Mouse (Mus musculus): ENCODE measurements around the gene Mesp2.

The Mesp2 gene

DNA sequence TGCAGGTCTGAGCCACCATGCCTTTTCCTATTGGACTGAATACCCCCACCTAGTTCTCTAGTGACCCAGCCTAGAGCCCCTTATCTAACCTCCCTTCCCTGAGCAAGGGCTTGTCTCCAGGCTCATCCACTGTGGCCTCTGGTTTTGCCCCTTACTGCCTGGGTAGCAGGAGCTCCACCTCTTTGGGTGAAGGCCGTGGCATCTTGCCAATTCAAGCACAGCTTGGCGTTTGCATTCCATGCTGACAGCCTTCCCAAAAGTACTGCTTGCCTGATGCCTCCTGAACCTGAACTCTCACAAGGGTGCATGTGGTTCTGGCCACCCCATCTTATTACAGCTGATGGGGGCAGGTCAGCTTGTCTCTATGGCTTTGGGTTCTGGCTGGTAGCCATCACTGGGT lies 6.6 kb upstream of the Mesp2 start:
- DNase-seq (ENCODE audit: low spot score in 2 of 2), result no peak

DNA sequence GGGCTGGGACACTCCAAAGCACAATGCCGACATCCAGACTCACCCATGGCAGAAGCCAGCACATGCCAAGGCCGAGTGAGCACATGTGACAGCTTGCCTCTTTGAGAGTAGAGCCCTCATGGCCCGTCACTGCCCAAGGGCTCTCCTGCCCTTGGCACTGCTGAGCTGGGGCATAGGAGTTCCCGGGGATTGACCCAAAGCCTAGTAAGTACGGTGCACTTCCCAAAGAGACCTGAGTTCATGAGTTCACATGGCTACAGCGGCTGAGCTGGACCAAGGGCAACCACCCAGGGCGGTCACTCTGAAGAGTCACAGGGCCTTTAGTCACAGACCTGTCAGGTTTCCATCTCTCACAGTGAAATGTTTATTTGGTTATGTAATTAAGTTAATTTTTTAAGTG lies 2.0 kb upstream of the Mesp2 start:
- DNase-seq (ENCODE audit: low spot score in 2 of 2), result no peak

DNA sequence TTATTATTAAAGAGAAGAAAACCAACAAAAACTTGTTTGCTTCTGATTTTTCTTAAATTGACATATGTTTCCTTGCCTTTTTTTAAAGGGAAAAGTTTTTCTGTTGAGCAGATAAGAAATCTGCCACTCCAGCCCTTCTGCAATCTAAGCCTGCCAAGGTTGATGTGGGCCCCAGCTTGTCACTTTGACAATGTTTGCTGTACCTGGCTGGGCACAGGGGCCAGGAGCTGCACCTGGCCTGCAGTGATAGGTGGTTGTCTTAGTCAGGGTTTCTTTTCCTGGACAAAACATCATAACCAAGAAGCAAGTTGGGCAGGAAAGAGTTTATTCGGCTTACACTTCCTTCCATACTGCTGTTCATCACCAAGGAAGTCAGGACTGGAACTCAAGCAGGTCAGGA lies 2.9 kb downstream of the Mesp2 start:
- no peak for DNase-seq (ENCODE audit: low spot score in 2 of 2)

DNA sequence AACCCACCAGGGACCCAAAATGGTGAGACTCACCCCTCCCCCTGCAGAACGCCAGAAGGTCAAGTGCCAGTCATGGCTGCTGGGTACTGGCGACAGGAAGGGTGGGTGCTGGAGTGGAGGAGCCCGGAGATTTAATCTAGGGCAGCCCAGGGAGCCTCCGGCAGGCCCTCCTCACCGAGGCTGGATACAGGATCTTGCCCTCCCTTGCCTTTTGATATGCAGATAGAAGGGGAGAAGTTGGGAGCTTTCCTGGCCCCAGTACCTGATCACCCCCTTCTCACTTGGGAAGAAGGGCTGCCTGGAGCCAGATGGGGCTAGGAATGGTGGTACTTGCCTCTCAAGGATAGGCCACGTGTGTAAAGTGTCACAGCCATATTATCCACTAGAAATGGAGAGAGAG lies 7.8 kb downstream of the Mesp2 start:
- no peak for DNase-seq (ENCODE audit: low spot score in 2 of 2)

DNA sequence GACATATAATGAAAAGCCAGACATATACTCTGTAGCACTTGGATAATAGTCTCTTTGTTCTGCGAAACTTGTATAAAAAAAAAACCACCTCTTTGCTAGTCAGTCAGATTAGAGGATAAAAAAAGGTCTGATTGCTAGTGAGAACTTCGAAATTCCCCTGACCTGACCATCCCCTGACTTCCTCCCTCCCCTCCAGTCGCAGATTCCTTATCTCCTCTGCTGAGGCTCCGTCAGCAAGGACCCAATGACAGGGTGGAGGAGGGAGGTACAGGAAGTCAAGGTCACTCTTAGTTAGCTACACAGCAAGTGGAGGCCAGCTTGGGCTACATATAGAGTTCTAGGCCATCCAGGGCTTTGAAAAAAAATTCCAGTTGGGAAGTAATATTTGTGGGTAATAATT lies 9.0 kb downstream of the Mesp2 start:
- no peak for DNase-seq (ENCODE audit: low spot score in 2 of 2)

DNA sequence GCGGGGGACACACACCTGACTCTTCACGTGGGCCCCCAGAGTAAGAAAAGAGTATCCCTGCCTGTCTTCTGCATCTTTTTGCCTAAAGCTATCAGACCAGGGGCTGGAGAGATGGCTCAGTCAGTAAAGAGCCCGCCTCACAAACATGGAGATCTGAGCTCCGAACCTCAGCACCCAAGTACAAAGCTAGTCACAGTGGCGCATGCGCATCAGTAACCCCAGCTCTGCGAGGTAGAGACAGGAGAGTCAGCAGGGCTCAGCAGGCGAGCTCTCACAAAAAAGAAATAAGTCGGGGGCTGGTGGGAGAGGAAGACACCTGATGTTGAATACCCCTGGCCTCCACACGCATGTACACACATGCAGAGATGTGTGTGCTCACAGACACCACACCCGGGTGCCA lies 9.5 kb downstream of the Mesp2 start:
- DNase-seq (ENCODE audit: low spot score in 2 of 2), result no peak

DNA sequence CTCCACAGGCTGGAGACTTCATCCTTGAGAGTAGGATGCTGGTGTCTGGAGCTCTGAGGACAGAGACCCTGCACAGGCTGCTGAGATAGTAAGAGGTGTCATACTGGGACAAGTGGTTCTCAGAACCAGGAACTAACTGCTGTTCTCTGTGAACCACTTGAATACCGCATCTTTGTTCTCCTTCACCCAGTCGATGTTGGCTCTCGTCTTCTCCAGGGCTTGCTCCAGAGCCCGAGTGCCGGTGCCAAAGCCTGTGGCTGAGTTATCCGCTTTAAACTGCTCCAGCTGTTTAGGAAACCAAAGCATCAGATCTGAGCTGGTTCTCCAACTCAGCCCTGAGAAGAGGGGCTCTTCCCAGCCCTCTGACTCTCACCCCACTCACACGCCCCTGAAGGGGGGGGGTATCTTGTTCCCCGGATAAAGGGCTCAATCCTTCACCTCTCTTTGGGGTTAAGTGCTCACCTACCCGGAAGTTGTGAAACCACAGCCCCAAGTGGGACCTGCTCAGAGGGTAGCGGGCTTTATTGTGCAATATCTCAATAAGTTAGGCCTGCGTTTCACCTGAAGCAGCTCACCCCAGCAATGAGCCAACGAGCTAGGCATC lies 11.7 kb downstream of the Mesp2 start:
- DNase-seq (ENCODE audit: low spot score in 2 of 2), result no peak

DNA sequence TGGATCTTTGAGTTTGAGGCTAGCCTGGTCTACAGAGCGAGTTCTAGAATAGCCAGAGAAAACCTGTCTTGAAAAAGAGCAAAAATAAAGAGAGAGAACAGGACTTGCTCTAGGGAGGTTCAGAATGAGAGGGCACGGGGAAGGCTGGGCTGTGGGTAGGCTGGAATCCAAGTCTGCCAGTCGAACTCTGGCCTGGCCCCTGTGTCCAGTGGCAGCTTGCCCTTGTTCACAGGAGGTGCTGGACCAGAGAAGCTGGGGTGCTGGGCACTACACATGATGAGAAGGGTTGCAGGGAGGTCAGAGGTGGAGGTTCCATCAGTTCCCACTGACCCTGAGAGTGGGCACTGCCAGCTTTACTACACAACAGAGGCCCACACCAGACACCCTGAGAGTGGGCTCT lies 17.8 kb downstream of the Mesp2 start:
- DNase-seq (ENCODE audit: low spot score in 2 of 2), result no peak

DNA sequence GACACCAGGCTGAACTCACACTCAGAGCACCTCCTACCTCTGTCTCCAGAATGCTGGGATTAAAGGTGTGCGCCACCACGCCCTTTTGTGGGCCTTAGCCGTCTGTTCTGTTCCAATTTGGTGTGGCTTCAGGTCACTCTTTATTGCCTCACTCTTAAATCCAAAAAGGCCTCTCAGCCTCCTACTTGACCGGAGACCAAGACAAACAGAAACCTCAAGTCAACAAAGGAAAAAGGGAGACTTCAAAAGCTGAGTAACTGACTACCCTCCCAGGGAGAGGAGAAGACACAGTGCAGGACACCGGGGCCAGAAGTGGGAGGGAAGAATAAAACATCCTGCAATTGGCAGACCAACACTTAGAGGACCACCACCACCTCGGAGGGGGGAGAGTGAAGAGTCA lies 20.6 kb downstream of the Mesp2 start:
- DNase-seq (ENCODE audit: low spot score in 2 of 2), result no peak

DNA sequence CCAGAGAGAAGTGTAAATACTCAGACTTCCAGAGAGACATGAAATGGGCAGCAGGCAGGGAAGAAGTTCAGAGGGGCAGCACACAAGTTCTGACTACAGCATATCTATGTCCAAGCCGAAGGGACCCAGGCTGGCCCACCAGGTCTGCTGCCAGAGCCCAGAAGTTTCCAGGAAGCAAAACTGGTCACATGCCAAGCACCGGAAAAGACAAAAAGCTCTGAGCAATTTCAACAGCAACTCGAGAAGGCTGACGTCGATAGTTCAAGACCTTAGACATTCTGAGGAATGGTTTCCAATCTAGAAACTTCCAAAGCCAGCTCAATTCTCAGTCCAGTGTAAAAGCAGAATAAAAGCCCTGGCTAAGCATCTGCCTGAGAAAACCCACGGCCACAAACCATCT lies 21.1 kb downstream of the Mesp2 start:
- no peak for DNase-seq (ENCODE audit: low spot score in 2 of 2)

DNA sequence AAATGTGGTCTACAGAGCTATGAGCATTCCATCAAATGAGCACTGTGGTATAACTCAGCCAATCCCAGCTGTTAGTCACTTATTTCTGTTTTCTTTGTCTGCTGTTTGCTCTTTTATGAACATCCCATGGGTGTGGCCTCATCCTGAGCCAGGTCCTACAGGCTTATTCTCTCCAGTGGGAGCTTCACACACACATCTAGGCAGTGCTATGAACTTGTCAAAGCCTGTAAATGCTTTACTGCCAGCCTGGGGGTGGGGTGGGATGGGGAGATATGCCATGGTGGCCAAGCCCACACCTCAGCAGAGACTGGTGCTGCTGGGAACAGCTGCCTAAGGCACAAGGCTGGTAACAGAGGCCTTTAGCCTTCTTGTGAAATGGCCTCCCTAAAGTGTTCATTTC lies 22.5 kb downstream of the Mesp2 start:
- no peak for DNase-seq (ENCODE audit: low spot score in 2 of 2)

DNA sequence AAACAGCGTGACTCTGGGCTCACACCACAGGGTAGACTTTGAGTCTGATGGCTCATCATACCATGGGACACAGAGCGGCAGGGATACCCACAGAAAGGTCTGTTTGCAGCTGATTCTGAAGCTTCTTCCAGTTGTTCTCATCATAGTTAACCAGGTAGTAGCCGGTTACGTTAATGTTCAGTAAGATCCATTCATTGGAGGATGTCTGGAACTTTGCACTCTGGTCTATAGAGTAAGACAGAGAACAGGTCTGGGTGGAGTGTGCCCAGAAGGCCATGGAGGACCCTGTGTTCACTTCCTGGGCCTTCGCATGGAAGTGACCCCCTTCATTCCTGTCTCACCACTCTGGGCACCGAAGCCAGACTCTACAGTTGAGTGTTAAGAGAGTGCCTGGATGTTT lies 24.7 kb downstream of the Mesp2 start:
- no peak for DNase-seq (ENCODE audit: low spot score in 2 of 2)

DNA sequence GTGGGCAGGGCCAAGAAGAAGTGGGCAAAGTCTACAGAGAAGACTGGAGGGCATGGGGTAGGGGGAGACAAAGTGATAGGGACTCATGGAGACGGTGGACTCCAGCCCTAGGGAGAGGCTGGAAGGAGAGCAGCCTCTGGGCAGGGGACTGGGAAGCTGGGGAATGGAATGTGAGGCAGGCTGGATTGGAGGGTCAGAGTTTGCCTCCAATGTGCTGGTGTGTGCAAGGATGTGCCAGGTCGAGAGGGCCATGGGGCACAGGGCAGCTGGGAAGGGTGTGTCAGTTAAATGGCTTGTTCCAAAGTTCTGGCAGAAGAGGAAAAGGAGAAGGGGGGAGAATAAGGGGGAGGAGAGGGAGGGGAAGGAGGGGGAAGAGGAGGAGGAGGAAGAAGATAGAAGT lies 26.7 kb downstream of the Mesp2 start:
- no peak for DNase-seq (ENCODE audit: low spot score in 2 of 2)

DNA sequence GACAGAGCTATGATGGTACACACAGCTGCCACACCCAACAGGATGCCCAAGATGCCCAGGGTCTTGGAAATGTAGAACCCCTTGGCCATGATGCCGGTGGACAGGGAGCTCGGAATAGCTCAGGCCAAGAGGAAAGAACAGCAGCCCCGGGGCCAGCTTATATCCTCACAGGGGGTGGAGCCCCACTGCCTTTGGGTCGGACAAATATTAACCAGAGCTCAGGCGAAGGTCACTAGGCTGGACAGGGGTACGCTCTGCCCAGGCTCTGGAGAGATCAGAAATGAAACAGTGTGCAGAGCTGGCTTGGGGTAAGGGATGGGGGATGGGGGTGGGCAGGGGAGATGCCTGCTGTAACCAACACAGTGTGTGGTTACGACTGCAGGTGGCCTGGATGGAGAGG lies 31.6 kb downstream of the Mesp2 start:
- DNase-seq (ENCODE audit: low spot score in 2 of 2), result no peak

DNA sequence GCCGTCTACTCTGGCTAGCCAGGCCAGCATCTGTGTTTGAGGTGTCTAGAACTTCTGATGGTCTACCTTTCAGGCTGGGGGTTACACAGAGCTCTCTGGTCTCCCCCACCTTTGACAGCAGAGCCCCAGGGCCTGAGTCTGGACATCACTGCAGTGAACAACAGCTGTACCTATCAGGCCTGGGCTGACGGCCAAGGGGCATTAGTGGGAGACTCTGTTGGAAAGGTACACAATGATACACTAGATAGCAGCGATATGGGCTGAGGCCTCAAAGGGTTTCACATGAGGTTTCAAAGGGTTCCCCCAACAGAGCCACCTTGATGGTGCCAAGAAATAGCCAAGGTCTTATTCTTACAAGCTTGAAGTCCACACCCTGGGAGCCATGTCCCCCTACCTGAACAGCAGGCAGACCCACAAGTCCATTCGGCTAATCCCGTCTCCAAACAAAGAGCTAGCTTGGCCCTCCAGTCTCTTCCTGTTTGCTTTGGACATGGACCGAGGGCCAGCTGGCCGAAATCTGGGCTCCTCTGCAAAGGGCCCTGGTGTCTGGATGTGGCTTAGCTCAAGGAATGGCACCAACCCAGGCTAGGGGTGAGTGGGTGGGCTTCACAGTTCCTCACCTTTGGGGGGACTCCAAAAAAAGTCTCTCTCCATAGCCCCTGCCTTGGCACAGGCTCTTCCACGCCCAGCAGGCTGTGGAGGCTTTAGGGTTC lies 33.7 kb downstream of the Mesp2 start:
- DNase-seq (ENCODE audit: low spot score in 2 of 2), result no peak

DNA sequence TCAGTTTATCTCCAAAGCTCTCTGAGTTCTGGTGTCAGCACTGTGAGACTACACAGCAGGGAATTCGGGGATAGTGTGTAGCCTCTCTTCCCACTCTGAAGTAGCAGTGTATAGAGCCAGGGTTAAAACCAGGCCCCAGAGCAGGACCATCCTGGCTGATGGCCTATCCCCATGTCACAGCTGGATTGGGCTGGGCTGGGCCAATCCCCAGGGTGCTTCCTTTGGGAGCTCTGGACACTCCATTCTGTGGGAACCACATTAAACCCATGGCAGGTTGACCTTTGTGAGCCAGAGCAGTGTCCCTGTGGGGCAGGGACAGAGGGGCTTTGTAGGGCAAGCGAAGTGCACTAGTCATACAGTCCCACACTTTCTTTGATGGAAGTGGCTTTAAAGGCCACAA lies 35.8 kb downstream of the Mesp2 start:
- DNase-seq (ENCODE audit: low spot score in 2 of 2), result no peak

DNA sequence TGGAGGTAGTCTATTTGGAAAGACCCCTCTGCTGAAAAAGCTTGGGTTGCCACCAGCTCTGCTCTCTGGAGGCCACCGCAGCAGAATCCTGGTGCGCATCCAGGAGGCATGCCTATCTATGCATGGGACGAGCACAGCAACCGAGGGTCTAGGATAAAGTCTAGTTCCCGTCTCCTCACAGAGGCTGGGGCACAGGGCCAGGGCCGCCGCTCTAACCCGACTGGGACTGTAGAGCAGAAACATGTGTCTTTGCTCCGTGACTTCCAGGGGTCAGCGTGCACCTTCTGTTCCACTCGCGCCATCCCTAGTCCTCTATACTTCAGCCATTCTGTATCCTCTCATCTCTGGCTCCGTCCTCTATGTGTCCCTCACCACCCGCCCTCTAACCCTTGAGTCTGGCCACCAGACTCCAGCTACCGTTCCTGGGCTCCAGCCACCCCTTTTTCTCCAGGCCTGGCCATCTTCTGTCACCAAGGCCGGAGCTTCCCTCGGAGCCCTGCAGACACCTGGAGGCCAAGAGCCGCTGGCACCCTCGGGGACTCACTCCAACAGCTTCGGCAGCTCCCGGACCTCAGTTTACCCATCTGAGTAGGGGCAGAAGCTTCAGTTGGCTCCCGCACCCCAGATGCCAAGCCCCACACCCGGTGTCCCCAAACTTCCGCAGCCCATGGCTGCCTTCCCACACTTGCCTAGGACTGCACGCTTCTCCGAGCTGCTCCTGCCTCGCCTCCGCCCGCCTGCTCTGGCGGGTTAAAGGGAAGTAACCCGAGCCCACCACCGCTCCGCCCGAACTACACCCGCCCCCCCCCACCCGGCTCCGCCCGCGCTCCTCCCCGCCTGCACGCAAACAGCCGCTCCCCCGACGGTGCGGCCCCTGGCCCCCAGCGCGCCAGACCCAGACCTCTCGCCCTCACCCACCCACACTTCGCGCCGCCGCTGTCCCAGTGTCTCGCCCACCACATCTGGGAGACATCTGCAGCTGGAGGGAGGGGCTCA lies 37.2 kb downstream of the Mesp2 start:
- no peak for DNase-seq (ENCODE audit: low spot score in 2 of 2)

DNA sequence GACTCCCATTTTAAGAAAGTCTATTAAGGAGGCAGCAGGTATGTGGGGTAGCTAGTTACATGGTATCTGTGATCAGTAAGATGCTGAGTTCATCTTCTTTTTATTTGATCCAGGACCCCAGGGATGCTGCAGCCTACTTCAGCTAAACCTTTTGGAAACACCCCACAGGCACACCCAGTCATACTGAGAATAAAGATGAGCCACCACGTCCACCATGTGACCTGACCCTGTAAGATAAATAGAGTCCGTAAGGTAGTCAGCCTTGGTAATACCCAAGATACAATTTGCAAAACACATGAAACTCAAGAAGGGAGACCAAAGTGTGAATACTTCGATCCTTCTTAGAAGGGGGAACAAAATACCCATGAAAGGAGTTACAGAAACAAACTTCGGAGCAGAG lies 45.8 kb downstream of the Mesp2 start:
- no peak for DNase-seq (ENCODE audit: low spot score in 2 of 2)

DNA sequence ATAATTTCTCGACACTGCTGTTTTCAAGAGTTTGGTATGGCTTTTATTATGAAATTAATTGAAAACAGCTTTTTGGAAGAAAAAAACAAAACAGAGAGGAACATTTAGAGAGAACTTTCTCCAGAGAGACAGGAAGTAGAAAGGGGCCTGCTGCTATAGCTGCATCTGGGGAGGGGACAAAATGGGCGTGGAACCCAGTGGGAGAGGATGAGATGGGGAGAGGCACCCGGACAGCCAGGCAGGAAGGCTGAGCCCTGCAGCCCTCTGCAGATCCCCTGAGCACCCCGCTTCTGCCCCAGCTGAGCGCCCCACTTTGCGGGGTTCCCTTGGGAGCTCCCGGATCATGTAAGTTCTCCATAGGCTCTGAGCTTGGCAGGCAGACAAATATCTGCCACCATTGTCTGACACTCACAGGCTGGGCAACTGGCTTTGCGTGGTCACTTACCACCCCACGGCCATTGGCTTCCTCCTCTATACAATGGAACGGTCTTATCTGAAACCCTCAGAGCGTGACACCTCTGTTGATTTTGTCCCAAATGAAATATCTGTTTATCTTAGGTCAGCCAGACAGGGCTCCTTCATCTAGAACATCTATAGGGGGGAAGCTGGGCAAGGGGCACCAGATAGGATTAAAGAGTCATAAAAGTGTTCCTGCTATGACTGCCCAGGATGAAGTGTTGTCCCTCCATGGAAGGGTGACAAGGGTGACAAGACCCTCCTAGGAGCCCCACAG lies 47.8 kb downstream of the Mesp2 start:
- no peak for DNase-seq (ENCODE audit: low spot score in 2 of 2)

DNA sequence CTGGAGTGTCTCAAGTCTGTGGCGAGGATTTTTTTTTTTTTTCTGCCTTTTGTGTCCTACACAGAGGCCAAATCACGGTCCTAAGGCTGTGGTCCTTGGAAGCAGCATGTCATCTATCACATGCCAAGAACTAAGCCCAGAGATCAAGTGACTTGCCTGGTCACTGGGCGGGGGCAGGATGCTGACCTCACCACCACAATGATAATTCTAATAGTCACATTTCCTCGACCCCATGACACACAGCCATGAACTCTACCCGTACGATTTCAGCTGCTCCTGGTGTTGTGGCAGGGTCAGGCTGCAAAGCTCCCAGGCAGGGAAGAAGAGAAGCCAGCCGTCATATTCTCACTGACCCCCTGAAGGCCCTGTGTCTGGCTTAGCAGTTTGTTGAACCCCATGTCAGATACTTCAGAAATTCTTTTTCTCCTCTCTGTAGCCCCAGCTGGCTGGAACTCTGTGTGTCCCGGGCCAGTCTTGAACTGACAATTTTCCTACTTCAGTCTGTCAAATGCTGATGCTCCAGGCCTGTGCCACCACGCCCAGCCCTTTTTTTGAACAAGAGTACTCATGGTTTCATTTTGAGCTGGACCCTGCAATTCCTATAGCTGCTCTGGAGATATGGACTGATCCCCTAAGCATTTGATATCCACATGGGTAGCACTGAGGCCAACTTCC lies 48.6 kb downstream of the Mesp2 start:
- no peak for DNase-seq (ENCODE audit: low spot score in 2 of 2)

DNA sequence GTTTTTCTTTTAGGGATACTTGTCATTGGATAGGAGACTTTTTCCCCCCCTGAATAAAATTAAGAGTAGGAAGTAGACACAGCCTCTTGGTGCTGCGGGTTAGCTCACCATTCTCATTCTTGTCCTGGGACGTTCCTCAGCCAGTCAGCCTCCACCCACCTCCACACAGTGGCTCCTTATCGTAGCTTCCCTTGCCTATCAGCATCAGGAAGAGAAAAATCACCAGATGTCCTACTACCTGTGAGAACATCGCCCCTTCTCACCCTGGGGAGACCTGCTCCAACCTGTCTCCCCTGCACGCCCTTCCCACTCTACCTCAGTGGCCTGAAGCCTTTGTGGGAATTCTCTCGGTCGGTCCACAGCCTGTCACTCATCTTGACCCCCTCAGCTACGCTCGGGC lies 50.3 kb downstream of the Mesp2 start, which contains the start of gene Anpep:
TSS of gene Anpep (minus strand) at position 249 of the 400 bp plus-strand sequence.
- no peak for DNase-seq (ENCODE audit: low spot score in 2 of 2)
